Mouse (Mus musculus) olfactory bulb, adult 2 months (tissue): ENCODE data around the gene Dclre1a.
"Not testable (repeated sequence)": the region's sequence is repeated elsewhere in the genome, so short reads cannot be mapped to it uniquely, and the experiment has no call there.

Source experiments
- CTCF ChIP-seq: fragments of 200-500 bp; IDR thresholded peaks from 2 replicates; pipeline ENCODE4 v1.5.1; 2012; ENCODE audit warnings: low read depth, mild to moderate bottlenecking, low read length, moderate library complexity; ENCODE audit not compliant: insufficient read depth
- POLR2A ChIP-seq: fragments of 200-500 bp; IDR thresholded peaks from 2 replicates; pipeline ENCODE4 v1.6.1; 2012; ENCODE audit warnings: mild to moderate bottlenecking, low read depth, low read length, moderate library complexity; ENCODE audit not compliant: insufficient read depth

GRCm38 (mm10) chr19:56511207-56511606 is 36.8 kb downstream of the Dclre1a start:
- TF ChIP-seq CTCF, POLR2A: not testable (repeated sequence)
